Mouse (Mus musculus) cerebellum, adult 9-10 months (tissue): ENCODE data around the gene Prrx2.
"Not testable (repeated sequence)": the region's sequence is repeated elsewhere in the genome, so short reads cannot be mapped to it uniquely, and the experiment has no call there.

Experiments
- DNase-seq: peaks from one replicate; pipeline ENCODE4 v3.0.0; 2022

Prrx2 gene

GRCm38 (mm10) chr2:30914836-30915235, 80.1 kb downstream of the Prrx2 start:
- no peak for DNase-seq

- DNase-seq, result no peak
Measured at GRCm38 (mm10) chr2:30915376-30915775, 80.6 kb downstream of the Prrx2 start.

- not testable (repeated sequence) for DNase-seq
Measured at GRCm38 (mm10) chr2:30915933-30916332, 81.2 kb downstream of the Prrx2 start.

- no peak for DNase-seq
Measured at GRCm38 (mm10) chr2:30917649-30918048, 82.9 kb downstream of the Prrx2 start.

- no peak for DNase-seq
Measured at GRCm38 (mm10) chr2:30918126-30918525, 83.4 kb downstream of the Prrx2 start.

- DNase-seq, result no peak
Measured at GRCm38 (mm10) chr2:30918780-30919329, 84.1 kb downstream of the Prrx2 start.

GRCm38 (mm10) chr2:30920216-30920615, 85.4 kb downstream of the Prrx2 start:
- DNase-seq, result no peak

- DNase-seq, result no peak
Measured at GRCm38 (mm10) chr2:30923099-30923498, 88.3 kb downstream of the Prrx2 start.

- no peak for DNase-seq
Measured at GRCm38 (mm10) chr2:30925181-30925580, 90.4 kb downstream of the Prrx2 start.

- DNase-seq, result no peak
Measured at GRCm38 (mm10) chr2:30926381-30926780, 91.6 kb downstream of the Prrx2 start.

- DNase-seq, result no peak
Measured at GRCm38 (mm10) chr2:30927151-30927781, 92.5 kb downstream of the Prrx2 start.

- peak; percentile 77 for DNase-seq
Measured at GRCm38 (mm10) chr2:30927844-30928628, 93.3 kb downstream of the Prrx2 start.

- no peak for DNase-seq
Measured at GRCm38 (mm10) chr2:30928893-30929482, 94.2 kb downstream of the Prrx2 start.

- DNase-seq, result peak; percentile 80
Measured at GRCm38 (mm10) chr2:30929483-30930045, 94.8 kb downstream of the Prrx2 start, which contains the start of gene Ptges. Ptges (minus strand) TSS chr2:30929863.

GRCm38 (mm10) chr2:30930846-30931245, 96.1 kb downstream of the Prrx2 start:
- not testable (repeated sequence) for DNase-seq
